Mouse (Mus musculus): ENCODE measurements at regions not wholly inside any gene's neighbourhood (a gene's known extent, or its start where the extent isn't known, plus 50 kb on each side); places are given as distances from the start of the nearest gene placed in this dataset.

GRCm38 (mm10) chr11:7412631-7413030 is 198.9 kb upstream of the Igfbp3 start:
- 78% methylated on average over 3 of the region's 3 CpGs for WGBS
- no peak for DNase-seq (ENCODE audit: low read depth, low spot score)

- no peak for DNase-seq (ENCODE audit: low read depth, low spot score)
Measured at GRCm38 (mm10) chr11:7408992-7409391, 195.3 kb upstream of the Igfbp3 start.

GRCm38 (mm10) chr11:7404666-7405065 is 190.9 kb upstream of the Igfbp3 start:
- DNase-seq (ENCODE audit: low read depth, low spot score): no peak
- WGBS: 81% methylated on average over 4 of the region's 4 CpGs

- DNase-seq (ENCODE audit: low read depth, low spot score): no peak
- WGBS: 62% methylated on average over 1 of the region's 1 CpGs
Measured at GRCm38 (mm10) chr11:7371835-7372234, 158.1 kb upstream of the Igfbp3 start.

- no peak for DNase-seq (ENCODE audit: low read depth, low spot score)
Measured at GRCm38 (mm10) chr11:7361388-7361787, 147.7 kb upstream of the Igfbp3 start.

GRCm38 (mm10) chr11:7348601-7349000 is 134.9 kb upstream of the Igfbp3 start:
- no peak for DNase-seq (ENCODE audit: low read depth, low spot score)
- 77% methylated on average over 1 of the region's 1 CpGs for WGBS

More at GRCm38 (mm10) chr11:7361388-7361787, 147.7 kb upstream of the Igfbp3 start:
- WGBS: 93% methylated on average over 3 of the region's 3 CpGs

- no peak for DNase-seq (ENCODE audit: low read depth, low spot score)
Measured at GRCm38 (mm10) chr11:7337826-7338225, 124.1 kb upstream of the Igfbp3 start.

GRCm38 (mm10) chr11:7317409-7317970 is 103.8 kb upstream of the Igfbp3 start:
- DNase-seq (ENCODE audit: low read depth, low spot score): no peak
- WGBS: 21% methylated on average over 3 of the region's 3 CpGs

- no peak for DNase-seq (ENCODE audit: low read depth, low spot score)
Measured at GRCm38 (mm10) chr11:7296252-7296651, 82.5 kb upstream of the Igfbp3 start.

- 80% methylated on average over 8 of the region's 8 CpGs for WGBS
- no peak for DNase-seq (ENCODE audit: low read depth, low spot score)
Measured at GRCm38 (mm10) chr11:7289242-7289938, 75.7 kb upstream of the Igfbp3 start.

GRCm38 (mm10) chr11:7284836-7285490 is 71.2 kb upstream of the Igfbp3 start:
- DNase-seq (ENCODE audit: low read depth, low spot score): no peak
- 29% methylated on average over 4 of the region's 4 CpGs for WGBS

GRCm38 (mm10) chr11:7282981-7283380 is 69.3 kb upstream of the Igfbp3 start:
- WGBS: 91% methylated on average over 3 of the region's 3 CpGs
- no peak for DNase-seq (ENCODE audit: low read depth, low spot score)

- no peak for DNase-seq (ENCODE audit: low read depth, low spot score)
- WGBS: 82% methylated on average over 2 of the region's 2 CpGs
Measured at GRCm38 (mm10) chr11:7282188-7282587, 68.5 kb upstream of the Igfbp3 start.

GRCm38 (mm10) chr11:7281656-7282055 is 67.9 kb upstream of the Igfbp3 start:
- no peak for DNase-seq (ENCODE audit: low read depth, low spot score)
- 49% methylated on average over 2 of the region's 2 CpGs for WGBS

GRCm38 (mm10) chr11:7279891-7280290 is 66.2 kb upstream of the Igfbp3 start:
- no peak for DNase-seq (ENCODE audit: low read depth, low spot score)
- 49% methylated on average over 2 of the region's 2 CpGs for WGBS

- WGBS: 39% methylated on average over 3 of the region's 3 CpGs
- DNase-seq (ENCODE audit: low read depth, low spot score): no peak
Measured at GRCm38 (mm10) chr11:7272543-7272942, 58.8 kb upstream of the Igfbp3 start.

- 91% methylated on average over 1 of the region's 1 CpGs for WGBS
Measured at GRCm38 (mm10) chr11:7270916-7271315, 57.2 kb upstream of the Igfbp3 start.

GRCm38 (mm10) chr11:7263971-7264370 is 50.2 kb upstream of the Igfbp3 start:
- no peak for DNase-seq (ENCODE audit: low read depth, low spot score)
- WGBS: 75% methylated on average over 4 of the region's 4 CpGs

More at GRCm38 (mm10) chr11:7270916-7271315, 57.2 kb upstream of the Igfbp3 start:
- no peak for DNase-seq (ENCODE audit: low read depth, low spot score)

Data from large intestine, adult 2 months (tissue).